Mouse (Mus musculus): ENCODE measurements around the gene Hcn3. TPM values are rescaled to one million over a fixed set of nuclear protein-coding genes. Genes with fewer than 3 reads are reported as not detected.

The Hcn3 gene
- polyA plus RNA-seq, 1 experiment from 2014 or later: 11.2 TPM

DNA sequence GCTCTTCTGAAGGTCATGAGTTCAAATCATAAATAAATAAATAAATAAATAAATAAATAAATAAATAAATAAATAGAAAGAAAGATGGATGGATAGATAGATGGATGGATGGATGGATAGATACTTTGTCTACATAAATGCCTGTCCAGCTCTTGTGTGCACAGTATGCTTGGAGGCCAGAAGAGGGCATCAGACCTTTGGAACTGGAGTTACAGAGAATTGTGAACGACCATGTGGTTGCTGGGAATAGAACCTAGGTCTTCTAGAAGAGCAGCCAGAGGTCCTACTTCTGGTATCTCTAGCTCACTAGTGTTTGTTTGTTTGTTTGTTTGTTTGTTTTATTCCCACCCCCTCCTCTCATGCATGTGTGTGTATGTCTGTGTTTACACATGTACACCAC lies 33.4 kb upstream of the Hcn3 start:
- Histone ChIP-seq H3K9ac (no peak overlapping the region), H3K4me1 (peaks cover 14% of the 10 kb centered on the region), H3K36me3 (replicated peaks) (peaks cover 6% of the 10 kb centered on the region; the same call in 1 of the 2 replicates), H3K4me2 (no peak overlapping the region), H3K27me3 (no peaks in the 10 kb centered on the region), H3K27ac (no peak overlapping the region), H3K4me3 (replicated peaks) (no peak overlapping the region), H3K9me3 (no peaks in the 10 kb centered on the region)
- 71% methylated on average over 1 of the region's 1 CpGs for whole genome bisulfite sequencing
- no peak for ATAC-seq (ENCODE audit: low FRiP score)

DNA sequence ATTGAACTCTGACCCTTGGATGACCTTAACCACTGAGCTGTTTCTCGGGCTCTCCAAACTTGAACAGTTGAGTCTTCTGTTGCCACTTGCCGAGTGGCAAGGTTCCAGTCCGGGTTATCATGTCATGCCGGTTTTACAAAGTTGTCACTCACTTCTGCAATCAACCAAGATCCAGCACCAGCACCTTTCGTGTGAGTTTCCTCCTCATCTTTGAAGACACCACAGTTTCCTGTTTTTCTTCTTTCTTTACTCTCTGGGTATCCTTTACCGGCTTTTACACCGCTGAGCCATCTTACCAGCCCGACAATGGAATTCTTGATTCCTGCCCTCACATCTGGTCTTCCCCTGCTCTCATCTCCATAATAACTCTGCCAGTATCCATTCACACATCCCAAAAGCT lies 30.4 kb upstream of the Hcn3 start:
- H3K27ac ChIP-seq: no peak overlapping the region
- H3K4me2 ChIP-seq: no peak overlapping the region
- peaks cover 16% of the 10 kb centered on the region for H3K4me1 ChIP-seq
- H3K9me3 ChIP-seq: no peaks in the 10 kb centered on the region
- no peak for ATAC-seq (ENCODE audit: low FRiP score)
- H3K27me3 ChIP-seq: peaks cover 4% of the 10 kb centered on the region; the same call in 1 of the 2 replicates
- H3K4me3 ChIP-seq (replicated peaks): no peak overlapping the region
- WGBS: 93% methylated on average over 8 of the region's 8 CpGs
- peaks cover 11% of the 10 kb centered on the region; the same call in 1 of the 2 replicates for H3K36me3 ChIP-seq (replicated peaks)
- no peak overlapping the region for H3K9ac ChIP-seq

DNA sequence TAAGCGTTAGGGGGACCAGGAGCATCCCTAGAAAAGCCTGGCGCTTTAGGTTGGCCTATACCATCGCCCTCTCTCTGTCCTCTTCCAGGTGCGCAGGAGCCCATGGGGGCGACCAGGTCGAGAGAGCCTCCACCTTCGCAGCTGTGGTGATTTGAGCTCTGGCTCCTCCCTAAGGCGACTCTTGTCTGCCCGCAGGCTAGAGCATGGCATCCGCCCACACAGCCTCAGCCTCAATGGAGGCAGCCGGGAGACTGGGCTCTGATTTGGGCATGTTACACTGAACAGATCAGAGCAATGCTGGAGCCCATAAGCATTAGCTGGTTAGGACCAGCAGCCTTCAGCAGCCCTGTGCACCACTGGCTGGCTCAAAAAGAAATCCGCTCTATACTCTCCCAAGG lies 28.5 kb upstream of the Hcn3 start:
- ATAC-seq (ENCODE audit: low FRiP score): no peak
- 61% methylated on average over 12 of the region's 12 CpGs for WGBS
- peaks cover 4% of the 10 kb centered on the region; the same call in 1 of the 2 replicates for H3K27me3 ChIP-seq
- peaks cover 32% of the 10 kb centered on the region for H3K4me1 ChIP-seq
- H3K4me3 ChIP-seq (replicated peaks): no peak overlapping the region
- H3K9me3 ChIP-seq: no peaks in the 10 kb centered on the region
- H3K9ac ChIP-seq: no peak overlapping the region
- no peak overlapping the region for H3K27ac ChIP-seq
- no peak overlapping the region for H3K4me2 ChIP-seq
- peaks cover 11% of the 10 kb centered on the region; the same call in 1 of the 2 replicates for H3K36me3 ChIP-seq (replicated peaks)

DNA sequence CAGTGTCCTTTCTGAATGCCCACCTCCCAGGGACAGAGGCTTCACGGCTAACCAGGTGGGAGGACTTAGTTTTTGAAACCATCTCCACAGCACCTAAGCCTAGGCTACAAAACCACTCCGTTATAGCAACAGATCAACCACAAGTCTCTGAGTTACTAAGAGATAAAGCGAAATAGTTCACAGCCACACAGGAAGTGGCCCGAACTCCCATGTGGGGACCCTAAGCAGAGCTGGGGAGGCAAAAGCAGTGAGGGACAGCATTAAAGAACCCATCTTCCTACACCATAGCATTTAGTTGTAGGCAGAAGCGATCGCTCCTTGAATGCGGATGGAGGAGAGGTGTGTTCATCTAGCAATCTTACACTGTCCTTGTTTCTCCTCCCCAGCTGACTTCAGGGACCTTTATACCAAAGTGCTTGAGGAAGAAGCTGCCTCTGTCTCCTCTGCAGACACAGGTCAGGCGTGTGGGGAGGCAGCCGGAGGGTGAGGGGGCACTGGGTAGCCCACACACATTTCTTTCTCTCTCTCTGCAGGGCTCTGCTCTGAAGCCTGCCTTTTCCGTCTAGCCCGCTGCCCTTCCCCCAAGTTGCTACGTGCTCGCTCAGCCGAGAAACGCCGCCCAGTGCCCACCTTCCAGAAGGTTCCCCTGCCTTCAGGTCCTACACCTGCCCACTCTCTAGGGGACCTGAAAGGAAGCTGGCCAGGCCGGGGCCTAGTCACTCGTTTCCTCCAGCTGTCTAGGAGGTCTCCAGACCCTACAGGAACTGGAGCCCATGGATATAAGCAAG lies 27.9 kb upstream of the Hcn3 start:
- no peak overlapping the region for H3K27ac ChIP-seq
- no peaks in the 10 kb centered on the region for H3K9me3 ChIP-seq
- H3K36me3 ChIP-seq (replicated peaks): peaks cover 11% of the 10 kb centered on the region; the same call in 1 of the 2 replicates
- 59% methylated on average over 18 of the region's 18 CpGs for WGBS
- H3K4me3 ChIP-seq (replicated peaks): no peak overlapping the region
- ATAC-seq (ENCODE audit: low FRiP score): no peak
- H3K4me1 ChIP-seq: peaks cover 34% of the 10 kb centered on the region
- H3K27me3 ChIP-seq: peaks cover 4% of the 10 kb centered on the region; the same call in 1 of the 2 replicates
- no peak overlapping the region for H3K4me2 ChIP-seq
- 0 out of 2 replicates have a peak overlapping the region, but pooled peaks have one; percentile 17 for H3K9ac ChIP-seq

DNA sequence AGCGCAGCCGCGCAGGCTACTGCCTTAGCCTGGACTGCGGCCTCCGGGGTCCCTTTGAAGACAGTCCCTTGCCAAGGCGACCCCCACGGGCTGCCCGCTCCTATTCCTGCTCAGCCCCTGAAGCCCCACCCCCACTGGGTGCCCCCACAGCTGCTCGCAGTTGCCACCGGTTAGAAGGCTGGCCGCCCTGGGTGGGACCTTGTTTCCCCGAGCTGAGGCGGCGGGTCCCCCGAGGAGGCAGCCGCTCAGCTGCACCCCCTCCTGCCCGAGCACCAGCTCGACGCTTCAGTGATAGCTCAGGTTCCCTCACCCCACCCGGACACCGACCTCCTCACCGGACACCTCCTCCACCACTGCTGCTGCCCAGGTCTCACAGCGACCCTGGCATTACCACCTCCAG lies 27.2 kb upstream of the Hcn3 start:
- peaks cover 15% of the 10 kb centered on the region for H3K36me3 ChIP-seq (replicated peaks)
- no peak overlapping the region for H3K4me3 ChIP-seq (replicated peaks)
- no peak overlapping the region for H3K27ac ChIP-seq
- ATAC-seq (ENCODE audit: low FRiP score): no peak
- no peaks in the 10 kb centered on the region for H3K9me3 ChIP-seq
- H3K4me2 ChIP-seq: no peak overlapping the region
- H3K27me3 ChIP-seq: peaks cover 4% of the 10 kb centered on the region; the same call in 1 of the 2 replicates
- H3K9ac ChIP-seq: 0 out of 2 replicates have a peak overlapping the region, but pooled peaks have one; percentile 17
- peaks cover 40% of the 10 kb centered on the region for H3K4me1 ChIP-seq
- 27% methylated on average over 23 of the region's 23 CpGs for WGBS

DNA sequence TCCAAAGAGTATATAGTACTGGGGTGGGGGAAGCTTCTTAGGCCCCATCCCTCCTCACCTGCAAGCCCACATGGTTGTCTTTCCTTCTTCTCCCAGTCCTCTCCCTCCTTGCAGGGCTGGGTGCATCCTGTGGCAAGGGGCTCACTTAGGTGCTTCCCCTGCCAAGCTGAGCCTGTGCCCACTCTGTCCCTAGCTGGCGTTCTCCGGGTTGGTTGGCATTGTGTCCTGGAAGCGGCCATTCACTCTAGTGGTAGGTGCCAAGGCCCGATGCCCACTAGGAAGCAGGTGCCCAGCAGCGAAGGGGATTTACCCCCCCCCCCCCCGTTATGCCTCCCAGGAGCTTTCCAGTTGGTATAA lies 23.9 kb upstream of the Hcn3 start:
- Histone ChIP-seq H3K27ac (no peak overlapping the region; the same call in 1 of the 2 replicates), H3K4me3 (replicated peaks) (peak overlapping the region; percentile 59), H3K9me3 (no peaks in the 10 kb centered on the region), H3K27me3 (peaks cover 4% of the 10 kb centered on the region; the same call in 1 of the 2 replicates), H3K4me1 (peaks cover 44% of the 10 kb centered on the region), H3K9ac (peak overlapping the region; percentile 90), H3K4me2 (peak overlapping the region; percentile 81), H3K36me3 (replicated peaks) (peaks cover 48% of the 10 kb centered on the region)
- WGBS: 83% methylated on average over 6 of the region's 6 CpGs
- ATAC-seq (ENCODE audit: low FRiP score): no peak

DNA sequence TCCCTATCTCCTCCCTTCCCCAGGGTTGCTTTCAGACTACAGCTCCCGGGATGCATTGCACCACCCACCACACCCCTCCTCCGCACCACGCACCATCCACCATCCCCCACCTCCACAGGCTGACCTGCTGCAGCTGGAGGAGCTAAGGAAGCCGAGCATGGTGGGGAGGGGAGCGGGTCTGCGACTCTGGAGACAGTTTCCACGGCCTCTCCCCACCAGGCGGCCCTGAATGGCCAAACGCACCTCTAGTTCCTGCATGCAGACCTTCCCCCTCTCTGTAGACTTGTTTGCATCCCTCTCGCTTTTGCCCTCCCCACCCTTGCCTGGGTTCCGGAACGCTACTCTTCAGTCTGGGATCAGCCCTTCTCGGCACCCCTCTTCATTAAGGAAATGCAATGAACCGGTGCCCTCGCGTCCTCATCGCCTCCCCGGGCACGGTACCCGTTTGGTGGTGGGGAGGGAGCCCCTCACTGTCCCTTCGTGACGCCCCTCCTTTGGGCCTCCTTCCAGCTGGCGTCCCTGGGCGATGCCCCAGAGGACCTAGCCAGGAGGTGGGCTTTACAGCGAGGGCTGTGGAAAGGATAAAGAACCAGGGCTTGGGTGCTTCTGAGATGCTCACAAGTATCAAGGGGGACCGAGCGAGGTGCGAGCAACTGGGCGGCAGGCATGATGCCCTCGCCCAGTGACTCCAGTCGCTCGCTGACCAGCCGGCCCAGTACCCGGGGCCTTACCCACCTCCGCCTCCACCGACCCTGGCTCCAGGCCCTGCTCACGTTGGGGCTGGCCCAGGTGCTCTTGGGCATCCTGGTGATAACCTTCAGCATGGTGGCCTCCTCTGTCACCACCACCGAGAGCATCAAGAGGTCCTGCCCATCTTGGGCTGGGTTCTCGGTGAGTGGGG lies 23.3 kb upstream of the Hcn3 start, which contains the start of gene Fam189b:
Gene Fam189b, plus strand, starts transcription at position 86 of the 901 bp plus-strand sequence.
- 7% methylated on average over 39 of the region's 39 CpGs for WGBS
- peaks cover 4% of the 10 kb centered on the region; the same call in 1 of the 2 replicates for H3K27me3 ChIP-seq
- peak within 1 kb of the TSS; percentile 59 for H3K4me3 ChIP-seq (replicated peaks)
- peak within 1 kb of the TSS; percentile 81 for H3K4me2 ChIP-seq
- H3K9me3 ChIP-seq: no peaks in the 10 kb centered on the region
- H3K36me3 ChIP-seq (replicated peaks): peaks cover 45% of the 10 kb centered on the region
- H3K27ac ChIP-seq: peak within 1 kb of the TSS; percentile 86
- peaks cover 50% of the 10 kb centered on the region for H3K4me1 ChIP-seq
- ATAC-seq (ENCODE audit: low FRiP score): peak; percentile 95
- H3K9ac ChIP-seq: peak within 1 kb of the TSS; percentile 90

DNA sequence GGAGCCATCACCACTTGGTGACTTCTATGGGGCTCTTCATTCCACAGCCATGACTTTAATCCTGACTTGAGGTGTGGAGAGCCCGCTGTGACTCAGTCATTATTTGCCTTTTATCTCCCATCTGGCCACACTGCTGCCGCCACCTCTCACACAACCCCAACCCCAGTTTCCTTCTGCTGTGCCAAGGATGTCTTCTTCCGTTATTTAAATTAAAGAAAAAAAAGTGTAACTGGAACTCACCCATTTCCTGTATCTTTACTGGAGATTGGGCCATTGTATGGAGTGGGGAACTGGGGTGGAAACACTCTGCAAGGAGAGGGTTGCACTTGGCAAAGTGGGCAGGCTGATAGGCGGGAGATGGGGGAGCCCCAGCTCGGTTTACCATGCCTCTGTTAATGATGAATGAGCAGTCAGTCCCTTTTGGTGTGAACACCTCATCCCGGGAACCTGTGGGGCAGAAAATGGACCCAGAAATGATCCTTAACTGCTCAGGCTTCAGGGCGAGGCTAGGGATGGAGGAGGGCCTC lies 22.6 kb upstream of the Hcn3 start:
- Histone ChIP-seq H3K27ac (peak overlapping the region; percentile 86), H3K27me3 (peaks cover 4% of the 10 kb centered on the region; the same call in 1 of the 2 replicates), H3K9me3 (no peaks in the 10 kb centered on the region), H3K36me3 (replicated peaks) (peaks cover 40% of the 10 kb centered on the region), H3K9ac (0 out of 2 replicates have a peak overlapping the region, but pooled peaks have one; percentile 90), H3K4me2 (peak overlapping the region; percentile 81), H3K4me1 (peaks cover 56% of the 10 kb centered on the region), H3K4me3 (replicated peaks) (peak overlapping the region; percentile 59)
- peak; percentile 33 for ATAC-seq (ENCODE audit: low FRiP score)
- 55% methylated on average over 7 of the region's 7 CpGs for WGBS

DNA sequence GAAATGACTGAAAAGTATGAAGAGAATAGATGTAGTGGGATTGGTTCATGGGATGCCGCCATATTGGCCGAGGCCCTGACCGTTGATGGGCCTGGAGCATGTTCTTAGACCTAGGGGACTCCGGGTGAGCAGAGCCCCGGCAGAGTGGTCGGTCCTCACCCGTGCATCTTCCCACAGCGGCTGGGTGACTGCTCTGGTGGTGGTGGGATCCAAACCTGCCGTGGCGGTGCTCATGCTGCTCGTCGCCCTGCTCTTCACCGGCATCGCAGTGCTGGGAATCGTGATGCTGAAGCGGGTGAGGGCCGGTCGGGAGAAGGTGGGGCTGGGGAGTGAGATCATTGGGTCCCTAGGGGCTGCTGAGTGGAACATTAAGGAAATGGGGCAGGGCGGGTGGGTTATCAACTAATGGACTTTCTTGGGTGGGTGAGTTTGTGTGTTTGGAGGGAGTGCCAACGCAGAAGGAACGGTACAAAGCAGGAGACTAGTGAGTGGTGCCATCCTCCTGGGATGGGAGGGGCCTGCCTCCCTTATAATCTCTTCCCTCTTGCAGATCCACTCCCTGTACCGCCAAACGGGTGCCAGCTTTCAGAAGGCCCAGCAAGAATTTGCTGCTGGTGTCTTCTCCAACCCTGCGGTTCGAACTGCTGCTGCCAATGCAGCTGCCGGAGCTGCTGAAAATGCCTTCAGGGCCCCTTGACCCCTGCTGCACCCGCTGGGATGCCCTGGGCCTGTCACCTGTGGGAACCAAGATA lies 21.9 kb upstream of the Hcn3 start:
- Histone ChIP-seq H3K36me3 (replicated peaks) (peaks cover 40% of the 10 kb centered on the region), H3K4me3 (replicated peaks) (0 out of 2 replicates have a peak overlapping the region, but pooled peaks have one; percentile 4), H3K9me3 (no peaks in the 10 kb centered on the region), H3K9ac (no peak overlapping the region), H3K27me3 (no peaks in the 10 kb centered on the region), H3K4me2 (no peak overlapping the region), H3K4me1 (peaks cover 51% of the 10 kb centered on the region), H3K27ac (no peak overlapping the region)
- ATAC-seq (ENCODE audit: low FRiP score): no peak
- WGBS: 92% methylated on average over 27 of the region's 27 CpGs

DNA sequence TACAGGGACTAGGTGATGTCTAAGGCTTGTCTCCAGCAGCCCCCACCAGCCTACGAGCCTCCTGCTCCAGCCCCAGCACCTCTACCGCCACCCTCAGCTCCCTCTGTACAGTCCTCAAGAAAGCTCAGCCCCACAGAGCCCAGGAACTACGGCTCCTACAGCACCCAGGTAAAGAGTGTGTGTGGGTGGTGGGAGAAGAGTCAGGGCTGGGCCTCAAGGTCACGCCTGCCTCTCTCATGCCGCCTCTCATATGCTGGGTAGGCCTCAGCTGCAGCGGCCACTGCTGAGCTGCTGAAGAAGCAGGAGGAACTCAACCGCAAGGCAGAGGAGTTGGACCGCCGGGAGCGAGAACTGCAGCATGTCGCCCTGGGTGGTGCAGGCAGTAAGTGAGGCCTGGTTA lies 19.1 kb upstream of the Hcn3 start:
- WGBS: 94% methylated on average over 11 of the region's 11 CpGs
- no peak overlapping the region for H3K4me2 ChIP-seq
- no peak overlapping the region for H3K4me3 ChIP-seq (replicated peaks)
- peaks cover 33% of the 10 kb centered on the region for H3K4me1 ChIP-seq
- H3K27ac ChIP-seq: no peak overlapping the region
- no peak for ATAC-seq (ENCODE audit: low FRiP score)
- no peak overlapping the region for H3K9ac ChIP-seq
- no peaks in the 10 kb centered on the region for H3K27me3 ChIP-seq
- no peaks in the 10 kb centered on the region for H3K9me3 ChIP-seq
- H3K36me3 ChIP-seq (replicated peaks): peaks cover 65% of the 10 kb centered on the region

DNA sequence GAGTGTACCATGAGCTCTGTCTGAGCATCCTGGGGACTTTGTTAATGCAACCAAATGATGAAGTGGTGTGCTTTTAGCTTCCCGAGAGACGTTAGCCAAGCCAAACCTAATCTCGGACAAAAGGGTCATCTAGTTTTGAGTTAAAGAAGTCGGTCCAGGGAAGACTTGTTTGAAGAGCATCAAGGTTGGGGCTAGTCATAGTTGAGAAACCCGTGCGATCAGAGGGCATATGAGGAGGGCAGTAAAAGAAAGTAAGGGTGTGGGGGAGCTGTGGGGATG lies 18.1 kb upstream of the Hcn3 start:
- H3K4me1 ChIP-seq: peaks cover 25% of the 10 kb centered on the region
- H3K9me3 ChIP-seq: no peaks in the 10 kb centered on the region
- ATAC-seq (ENCODE audit: low FRiP score): no peak
- H3K27me3 ChIP-seq: no peaks in the 10 kb centered on the region
- no peak overlapping the region for H3K27ac ChIP-seq
- peak overlapping the region; percentile 78 for H3K9ac ChIP-seq
- 11% methylated on average over 6 of the region's 6 CpGs for WGBS
- H3K4me2 ChIP-seq: peak overlapping the region; percentile 93
- peaks cover 75% of the 10 kb centered on the region for H3K36me3 ChIP-seq (replicated peaks)
- H3K4me3 ChIP-seq (replicated peaks): peak overlapping the region; percentile 73
